8 mouse cellular contexts compared by ENCODE assay signal in genomic region chr7:16876608-16877007, GRCm38 (mm10). TPM values are rescaled to one million over a fixed set of nuclear protein-coding genes. Genes with fewer than 3 reads are reported as not detected.
DNase-seq lines count a peak whose midpoint lies in the region; ATAC-seq lines count a peak whose summit lies in the region.

No protein-coding gene starts in this region.

- H3K4me2 ChIP-seq in kidney, embryonic 15.5 days, result peak overlapping the region; percentile 96
- peak overlapping the region; percentile 82 for H3K4me2 ChIP-seq in heart, embryonic 15.5 days
- H3K4me2 ChIP-seq in liver, embryonic 12.5 days, result peak overlapping the region; percentile 98

- H3K27me3 ChIP-seq in kidney, embryonic 15.5 days, result no peaks in the 10 kb centered on the region
- no peaks in the 10 kb centered on the region for H3K27me3 ChIP-seq in heart, embryonic 15.5 days
- peaks cover 33% of the 10 kb centered on the region for H3K27me3 ChIP-seq in liver, embryonic 12.5 days (replicated peaks)

- peaks cover 45% of the 10 kb centered on the region for H3K4me1 ChIP-seq in kidney, embryonic 15.5 days
- H3K4me1 ChIP-seq in heart, embryonic 15.5 days (replicated peaks), result peaks cover 46% of the 10 kb centered on the region
- peaks cover 42% of the 10 kb centered on the region for H3K4me1 ChIP-seq in liver, embryonic 12.5 days

- H3K9ac ChIP-seq in kidney, embryonic 15.5 days, result peak overlapping the region; percentile 81
- H3K9ac ChIP-seq in heart, embryonic 15.5 days, result peak overlapping the region; percentile 79
- H3K9ac ChIP-seq in liver, embryonic 12.5 days, result no peak overlapping the region

- WGBS in kidney, embryonic 15.5 days, result 3% methylated on average over 13 of the region's 13 CpGs
- WGBS in heart, embryonic 15.5 days, result 4% methylated on average over 13 of the region's 13 CpGs
- WGBS in liver, embryonic 12.5 days (ENCODE audit: insufficient replicate concordance), result 9% methylated on average over 13 of the region's 13 CpGs

- DNase-seq in kidney, adult 18-20 months, result no peak
- peak; percentile 38 to 61 for DNase-seq in cerebellum, postnatal 10 days
- DNase-seq in retina, postnatal 1 day, result peak; percentile 58
- no peak for DNase-seq in right cerebral cortex, postnatal 36 days (ENCODE audit: low spot score in 2 of 2)
- no peak for DNase-seq in urinary bladder, adult 2 months (ENCODE audit: low spot score)

- H3K4me3 ChIP-seq in kidney, embryonic 15.5 days (replicated peaks), result peak overlapping the region; percentile 81
- H3K4me3 ChIP-seq in heart, embryonic 15.5 days, result peak overlapping the region; percentile 70
- peak overlapping the region; percentile 65; the same call in 1 of the 2 replicates for H3K4me3 ChIP-seq in liver, embryonic 12.5 days

- no peaks in the 10 kb centered on the region for H3K9me3 ChIP-seq in kidney, embryonic 15.5 days (replicated peaks)
- H3K9me3 ChIP-seq in heart, embryonic 15.5 days (replicated peaks), result no peaks in the 10 kb centered on the region
- no peaks in the 10 kb centered on the region for H3K9me3 ChIP-seq in liver, embryonic 12.5 days (replicated peaks)

- H3K36me3 ChIP-seq in kidney, embryonic 15.5 days, result peaks cover 14% of the 10 kb centered on the region; the same call in 1 of the 2 replicates
- H3K36me3 ChIP-seq in heart, embryonic 15.5 days, result peaks cover 4% of the 10 kb centered on the region; the same call in 1 of the 2 replicates
- no peaks in the 10 kb centered on the region for H3K36me3 ChIP-seq in liver, embryonic 12.5 days

- ATAC-seq in kidney, embryonic 15.5 days (replicated peaks; ENCODE audit: low FRiP score), result peak; percentile 3; the same call in 1 of the 2 replicates
- no peak for ATAC-seq in heart, embryonic 15.5 days (replicated peaks; ENCODE audit: insufficient number of reproducible peaks, insufficient read depth, low FRiP score, low read depth)
- ATAC-seq in liver, embryonic 12.5 days, result no peak

- peak overlapping the region; percentile 81 for H3K27ac ChIP-seq in kidney, embryonic 15.5 days
- H3K27ac ChIP-seq in heart, embryonic 15.5 days, result peak overlapping the region; percentile 79
- H3K27ac ChIP-seq in liver, embryonic 12.5 days, result no peak overlapping the region

RNA-seq across cellular contexts. Expression of gene Dact3, which starts 1.5 kb away (rescaled TPM):
- 2.6 TPM in 2 replicates for polyA plus RNA-seq in kidney, embryonic 15.5 days (2015; fragmentation: Nextera tagmentation; extraction: Ambion mirVana)
- polyA plus RNA-seq in heart, embryonic 15.5 days (2015; fragmentation: Nextera tagmentation; extraction: Ambion mirVana), result 5.8 and 7.0 TPM in 2 replicates
- polyA plus RNA-seq in liver, embryonic 12.5 days (2016; fragmentation: Nextera tagmentation; extraction: Ambion mirVana), result 1.5 TPM in 2 replicates
- 61.5 and 82.9 TPM in 2 replicates for polyA plus RNA-seq in urinary bladder, adult 2 months (2012; rRNA removed)

RNA-seq across cellular contexts. Expression of gene Gng8, which starts 15.0 kb away (rescaled TPM):
- polyA plus RNA-seq in kidney, embryonic 15.5 days (2015; fragmentation: Nextera tagmentation; extraction: Ambion mirVana), result 6.8 and 7.8 TPM in 2 replicates
- polyA plus RNA-seq in heart, embryonic 15.5 days (2015; fragmentation: Nextera tagmentation; extraction: Ambion mirVana), result 4.2 and 5.2 TPM in 2 replicates
- 0.80 and 1.7 TPM in 2 replicates for polyA plus RNA-seq in liver, embryonic 12.5 days (2016; fragmentation: Nextera tagmentation; extraction: Ambion mirVana)
- 26.7 and 27.5 TPM in 2 replicates for polyA plus RNA-seq in urinary bladder, adult 2 months (2012; rRNA removed)

RNA-seq across cellular contexts. Expression of gene Ptgir, which starts 29.7 kb away (rescaled TPM):
- polyA plus RNA-seq in kidney, embryonic 15.5 days (2015; fragmentation: Nextera tagmentation; extraction: Ambion mirVana), result 1.5 and 2.1 TPM in 2 replicates
- polyA plus RNA-seq in heart, embryonic 15.5 days (2015; fragmentation: Nextera tagmentation; extraction: Ambion mirVana), result 0.86 and 1.2 TPM in 2 replicates
- 0.86 and 1.5 TPM in 2 replicates for polyA plus RNA-seq in liver, embryonic 12.5 days (2016; fragmentation: Nextera tagmentation; extraction: Ambion mirVana)
- polyA plus RNA-seq in urinary bladder, adult 2 months (2012; rRNA removed), result 3.9 and 5.1 TPM in 2 replicates

RNA-seq across cellular contexts. Expression of gene Prkd2, which starts 33.9 kb away (rescaled TPM):
- polyA plus RNA-seq in kidney, embryonic 15.5 days (2015; fragmentation: Nextera tagmentation; extraction: Ambion mirVana), result 14.6 and 17.7 TPM in 2 replicates
- polyA plus RNA-seq in heart, embryonic 15.5 days (2015; fragmentation: Nextera tagmentation; extraction: Ambion mirVana), result 9.9 and 13.3 TPM in 2 replicates
- 4.4 and 4.7 TPM in 2 replicates for polyA plus RNA-seq in liver, embryonic 12.5 days (2016; fragmentation: Nextera tagmentation; extraction: Ambion mirVana)
- polyA plus RNA-seq in urinary bladder, adult 2 months (2012; rRNA removed), result 19.2 and 24.4 TPM in 2 replicates

RNA-seq across cellular contexts. Expression of gene Calm3, which starts 47.3 kb away (rescaled TPM):
- 116 and 124 TPM in 2 replicates for polyA plus RNA-seq in kidney, embryonic 15.5 days (2015; fragmentation: Nextera tagmentation; extraction: Ambion mirVana)
- polyA plus RNA-seq in heart, embryonic 15.5 days (2015; fragmentation: Nextera tagmentation; extraction: Ambion mirVana), result 96.4 and 98.4 TPM in 2 replicates
- polyA plus RNA-seq in liver, embryonic 12.5 days (2016; fragmentation: Nextera tagmentation; extraction: Ambion mirVana), result 91.2 and 94.4 TPM in 2 replicates
- 182 and 223 TPM in 2 replicates for polyA plus RNA-seq in urinary bladder, adult 2 months (2012; rRNA removed)

Comparison
In these comparisons a context has a peak if more than half of its experiments do, and no peak if none do; other contexts are left out.
1. DNase-seq: peak in cerebellum, postnatal 10 days (2 of 2) and retina, postnatal 1 day (single experiment); none in kidney, adult 18-20 months (single experiment), right cerebral cortex, postnatal 36 days (0 of 2) and urinary bladder, adult 2 months (single experiment).
2. Peak in every context shown above with its lines, with median percentiles within 50 percentile points of each other: H3K4me2 ChIP-seq and H3K4me3 ChIP-seq.